Mouse (Mus musculus): ENCODE measurements around the gene Actn1.

Gene Actn1

DNA sequence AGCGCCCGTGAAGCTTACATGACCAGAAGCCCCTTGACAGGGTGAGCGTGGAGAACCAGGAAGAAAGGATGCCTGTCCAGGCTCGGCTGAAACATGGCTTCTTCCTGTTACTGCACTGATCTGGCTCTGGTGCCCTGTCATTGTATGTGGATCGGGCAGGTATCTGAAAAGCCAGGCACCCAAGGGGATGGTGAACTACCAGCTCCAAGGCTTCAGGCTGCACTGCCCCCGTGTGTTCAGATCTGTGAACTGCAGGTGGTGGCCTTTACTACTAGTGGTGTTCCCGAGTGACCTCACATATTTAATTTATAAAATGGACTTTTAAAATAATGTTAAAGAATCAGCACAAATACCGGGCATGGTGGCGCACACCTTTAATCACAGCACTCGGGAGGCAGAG lies 62.8 kb downstream of the Actn1 start:
- DNase-seq (ENCODE audit: extremely low read depth, insufficient read length, low spot score) = peak; percentile 34

GRCm38 (mm10) chr12:80191806-80192205 lies 68.4 kb downstream of the Actn1 start:
- no peak for DNase-seq (ENCODE audit: extremely low read depth, insufficient read length, low spot score)

GRCm38 (mm10) chr12:80191371-80191770 lies 68.8 kb downstream of the Actn1 start:
- DNase-seq (ENCODE audit: extremely low read depth, insufficient read length, low spot score) = no peak

GRCm38 (mm10) chr12:80190915-80191314 lies 69.3 kb downstream of the Actn1 start:
- no peak for DNase-seq (ENCODE audit: extremely low read depth, insufficient read length, low spot score)

DNA sequence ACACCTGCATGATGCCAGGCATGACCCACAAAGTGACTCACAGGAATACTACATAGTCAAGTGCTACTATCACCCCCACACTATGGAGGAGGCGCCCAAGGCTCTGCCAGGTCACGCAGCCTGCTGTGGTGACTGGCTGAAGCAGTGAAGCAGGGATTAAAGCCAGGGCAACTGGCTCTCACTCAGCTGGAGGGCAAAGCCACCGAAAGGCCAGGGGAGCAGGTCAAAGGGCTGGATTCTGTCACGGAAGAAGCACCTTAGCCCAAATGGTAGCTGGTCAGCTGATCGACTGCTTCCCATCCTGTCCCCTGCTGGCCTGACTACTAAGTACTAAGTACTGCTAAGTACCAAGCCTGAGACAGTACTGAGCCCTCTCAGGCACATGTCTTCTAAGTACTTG lies 76.1 kb downstream of the Actn1 start:
- no peak for DNase-seq (ENCODE audit: extremely low read depth, insufficient read length, low spot score)

DNA sequence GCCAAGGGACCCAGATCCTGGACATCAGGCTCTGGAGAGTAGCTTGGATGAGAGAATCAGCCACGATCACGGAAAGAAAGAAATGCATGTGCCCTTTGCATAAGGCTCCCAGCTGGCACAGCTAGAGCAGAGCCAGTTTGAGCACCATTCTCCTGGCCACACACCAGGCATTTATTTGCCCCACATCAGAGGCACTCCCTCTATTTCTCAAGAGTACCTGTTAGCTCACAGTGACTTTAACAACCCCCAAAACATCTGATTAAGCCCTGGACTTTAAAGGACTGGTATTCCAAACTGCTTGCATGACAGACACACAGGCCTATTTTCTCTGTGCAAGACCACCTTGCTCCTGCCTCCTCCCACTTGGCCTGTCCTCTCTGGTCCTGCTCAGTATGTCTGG lies 78.3 kb downstream of the Actn1 start:
- no peak for DNase-seq (ENCODE audit: extremely low read depth, insufficient read length, low spot score)

DNA sequence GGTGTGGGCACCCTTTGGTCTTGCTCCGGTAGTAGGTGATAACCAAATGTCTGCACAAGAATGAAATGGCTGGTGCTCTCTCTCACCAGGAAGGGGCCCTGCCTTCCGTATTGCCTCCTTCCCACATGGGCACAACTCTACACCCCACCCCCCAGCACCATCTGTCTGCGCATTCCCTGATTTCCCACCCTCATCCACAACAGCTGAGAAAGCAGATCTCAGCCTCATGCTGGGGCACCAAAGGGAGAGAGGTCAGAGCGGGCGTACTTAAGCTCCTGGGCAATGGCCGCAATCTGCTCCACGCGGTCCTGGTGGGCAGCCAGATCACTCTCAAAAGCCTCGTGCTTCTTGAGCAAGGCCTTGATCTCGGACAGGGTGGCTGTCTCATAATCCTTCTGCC lies 82.1 kb downstream of the Actn1 start:
- no peak for DNase-seq (ENCODE audit: extremely low read depth, insufficient read length, low spot score)

- no peak for DNase-seq (ENCODE audit: extremely low read depth, insufficient read length, low spot score)
These were observed 91.4 kb downstream of the Actn1 start for GRCm38 (mm10) chr12:80168736-80169135.

- DNase-seq (ENCODE audit: extremely low read depth, insufficient read length, low spot score) = no peak
These were observed 91.9 kb downstream of the Actn1 start for GRCm38 (mm10) chr12:80168178-80168686.

DNA sequence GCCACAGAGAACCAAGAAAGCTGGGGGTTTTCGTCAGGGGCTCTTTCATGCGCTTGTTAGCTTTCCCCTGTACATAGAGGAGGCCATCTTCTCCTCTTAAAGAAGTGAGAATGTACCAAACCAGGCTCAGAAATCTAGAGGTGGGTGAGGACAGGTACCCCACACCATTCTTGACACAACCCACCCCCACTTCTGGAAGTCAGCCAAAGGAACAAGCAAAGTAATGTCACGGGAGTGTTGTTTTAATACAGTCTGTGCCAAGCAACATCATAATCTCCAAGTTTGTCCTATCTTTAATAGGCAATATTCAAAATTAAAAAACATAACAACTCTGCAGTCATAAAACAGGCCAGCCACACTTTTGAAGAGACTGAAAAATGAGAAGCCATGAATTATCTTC lies 92.8 kb downstream of the Actn1 start:
- no peak for DNase-seq (ENCODE audit: extremely low read depth, insufficient read length, low spot score)

DNA sequence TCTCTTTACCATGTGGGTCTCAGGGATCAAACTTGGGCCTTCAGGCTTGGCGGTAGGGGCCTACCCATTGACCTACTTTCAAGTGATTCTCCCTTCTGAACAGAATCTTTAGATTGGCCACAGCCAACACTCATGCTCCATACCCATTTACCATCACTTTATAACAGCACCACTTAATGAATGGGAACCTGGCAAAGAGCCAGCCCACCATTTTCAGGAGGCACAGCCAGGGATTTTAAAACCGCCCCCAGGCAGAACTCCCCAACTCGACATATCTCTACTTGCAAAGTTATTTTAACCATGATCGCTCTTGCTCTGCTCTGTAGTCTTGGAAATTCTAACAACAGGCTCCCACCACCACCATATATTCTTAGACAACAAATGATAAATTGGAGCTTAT lies 93.5 kb downstream of the Actn1 start:
- DNase-seq (ENCODE audit: extremely low read depth, insufficient read length, low spot score) = no peak

DNA sequence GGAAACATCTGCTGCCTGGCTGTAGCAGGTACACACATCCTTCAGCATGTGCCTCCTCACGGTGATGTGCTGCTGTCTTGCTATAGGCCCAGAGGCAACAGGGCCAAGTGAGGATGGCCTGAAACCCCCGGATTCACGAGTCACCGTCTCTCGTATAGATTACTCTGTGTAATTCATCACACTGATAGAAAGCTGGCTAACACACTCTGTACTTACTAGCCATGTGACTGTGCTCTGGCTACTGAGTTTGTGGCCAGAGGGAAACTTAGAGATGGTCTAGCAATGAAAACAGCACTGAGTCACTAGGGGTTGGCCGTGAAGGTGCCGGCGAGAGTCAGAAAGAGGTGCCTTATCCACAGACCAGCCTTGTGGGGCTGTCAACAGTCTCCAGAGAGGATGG lies 95.6 kb downstream of the Actn1 start:
- DNase-seq (ENCODE audit: extremely low read depth, insufficient read length, low spot score) = no peak

GRCm38 (mm10) chr12:80162448-80162847 lies 97.7 kb downstream of the Actn1 start:
- no peak for DNase-seq (ENCODE audit: extremely low read depth, insufficient read length, low spot score)

- DNase-seq (ENCODE audit: extremely low read depth, insufficient read length, low spot score) = no peak
These were observed 102.5 kb downstream of the Actn1 start for GRCm38 (mm10) chr12:80157675-80158074.

DNA sequence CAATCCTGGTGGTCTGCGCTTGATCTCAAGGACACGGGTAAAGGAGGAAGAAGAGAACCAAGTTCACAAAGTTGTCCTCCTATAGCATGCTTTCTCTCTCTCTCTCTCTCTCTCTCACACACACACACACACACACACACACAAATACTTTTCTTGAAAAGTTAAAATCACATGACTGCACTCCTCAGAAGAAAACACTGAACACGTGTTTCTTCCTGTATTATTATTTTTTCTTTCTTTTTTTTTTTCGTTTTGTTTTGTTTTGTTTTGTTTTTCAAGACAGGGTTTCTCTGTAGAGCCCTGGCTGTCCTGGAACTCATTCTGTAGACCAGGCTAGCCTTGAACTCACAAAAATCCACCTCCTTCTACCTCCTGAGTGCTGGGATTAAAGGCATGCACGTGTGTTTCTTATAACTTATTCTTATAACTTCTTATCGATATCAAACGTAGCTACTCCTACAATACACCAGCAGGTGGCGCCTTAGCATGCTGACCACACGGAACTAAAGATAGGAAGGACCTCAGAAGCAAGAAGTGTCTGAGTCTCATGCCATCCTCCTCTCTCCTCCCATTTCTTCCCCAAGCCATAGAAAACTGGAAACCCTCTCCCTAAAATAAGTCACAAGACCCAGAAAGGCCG lies 106.4 kb downstream of the Actn1 start:
- DNase-seq (ENCODE audit: extremely low read depth, insufficient read length, low spot score) = no peak

- DNase-seq (ENCODE audit: extremely low read depth, insufficient read length, low spot score) = no peak
These were observed 107.1 kb downstream of the Actn1 start for GRCm38 (mm10) chr12:80153078-80153477.

DNA sequence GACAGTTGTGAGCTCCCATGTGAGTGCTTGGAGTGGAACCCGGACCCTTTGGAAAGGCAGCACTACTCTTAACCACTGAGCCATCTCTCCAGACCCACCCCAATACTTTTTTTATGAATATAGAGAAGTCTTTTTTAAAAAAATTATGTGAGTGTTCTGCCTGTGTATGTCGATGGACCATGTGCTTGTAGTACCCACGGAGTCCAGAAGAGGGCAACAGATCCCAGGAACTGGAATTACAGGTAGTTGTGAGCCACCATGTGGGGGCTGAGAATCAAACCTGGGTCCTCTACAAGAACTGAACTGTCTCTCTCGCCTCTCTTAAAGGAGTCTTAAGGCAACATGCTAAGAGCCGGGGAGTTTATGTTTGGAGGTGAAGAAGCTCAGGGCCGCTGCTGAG lies 108.3 kb downstream of the Actn1 start:
- no peak for DNase-seq (ENCODE audit: extremely low read depth, insufficient read length, low spot score)

DNA sequence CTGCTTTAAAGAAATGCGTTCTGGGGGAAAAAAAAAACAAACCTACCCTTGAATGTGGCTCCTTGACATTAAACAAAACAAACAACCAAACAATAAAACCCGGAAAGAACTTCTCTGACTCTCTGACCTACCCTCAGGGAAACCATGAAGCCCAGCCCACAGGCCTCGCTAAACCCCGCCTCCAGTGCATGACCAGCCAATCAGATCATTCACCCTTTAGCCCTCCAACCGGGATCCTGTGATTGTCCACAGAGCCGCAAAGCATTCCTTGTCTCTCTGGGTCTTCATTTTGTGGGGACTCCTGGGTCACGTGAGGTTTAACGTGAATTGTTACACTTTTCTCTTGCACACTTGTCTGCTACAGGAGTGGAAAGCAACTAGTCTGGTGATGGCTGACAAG lies 109.5 kb downstream of the Actn1 start:
- no peak for DNase-seq (ENCODE audit: extremely low read depth, insufficient read length, low spot score)

DNA sequence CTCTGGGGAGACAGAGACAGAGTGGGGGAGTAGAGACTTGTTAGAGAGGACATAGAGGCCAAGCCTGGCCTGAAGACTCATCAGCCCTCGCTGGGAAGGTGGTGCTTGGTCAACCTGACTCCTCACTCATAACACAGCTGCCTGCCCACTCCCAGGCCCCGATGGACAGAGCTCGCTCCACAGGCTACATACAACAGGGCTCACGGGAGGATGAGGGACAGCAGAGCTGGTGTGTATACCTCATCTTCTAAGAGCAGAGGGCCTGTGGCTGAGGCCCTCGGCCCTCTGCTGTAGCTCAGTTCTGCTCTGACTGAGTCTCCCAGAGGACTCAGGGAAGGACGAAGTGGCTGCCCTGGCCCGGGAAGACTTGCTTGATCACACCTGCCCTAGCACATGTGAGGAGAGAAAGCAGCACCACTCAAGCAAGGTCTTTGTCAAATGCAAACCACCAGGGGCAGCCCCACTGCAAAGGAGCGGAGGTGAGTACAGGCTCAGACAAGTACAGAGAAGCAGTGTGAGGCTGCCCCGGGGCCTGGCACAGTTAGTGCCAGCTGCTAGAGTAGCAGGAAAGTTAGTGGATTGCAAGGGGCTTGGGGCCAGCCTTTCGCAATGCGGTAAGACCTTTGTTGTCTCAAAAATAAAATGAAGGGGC lies 112.5 kb downstream of the Actn1 start:
- no peak for DNase-seq (ENCODE audit: extremely low read depth, insufficient read length, low spot score)

GRCm38 (mm10) chr12:80146227-80147223 lies 113.6 kb downstream of the Actn1 start:
- peak; percentile 77 for DNase-seq (ENCODE audit: extremely low read depth, insufficient read length, low spot score)

DNA sequence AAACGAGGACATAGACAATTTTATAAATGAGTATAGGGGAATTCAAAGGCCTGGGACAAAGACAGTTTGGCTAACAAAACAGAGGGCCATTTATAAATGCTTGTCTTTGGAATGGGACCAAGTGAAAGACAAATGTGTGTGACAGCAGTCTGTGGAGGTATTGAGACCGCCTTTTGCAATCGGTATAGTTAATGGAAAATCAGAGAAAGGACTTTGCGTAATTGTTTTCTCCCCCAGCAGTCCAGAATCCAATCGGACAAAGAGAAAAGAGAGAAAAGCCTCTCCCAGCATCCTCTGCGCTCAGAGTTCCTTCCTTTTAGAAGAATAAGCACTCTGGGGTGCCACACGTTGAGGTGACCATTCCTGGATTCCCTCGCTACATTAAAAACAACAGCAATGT lies 114.8 kb downstream of the Actn1 start:
- no peak for DNase-seq (ENCODE audit: extremely low read depth, insufficient read length, low spot score)
